Mouse (Mus musculus): ENCODE measurements around the gene Parp1.
"Not testable (repeated sequence)": the region's sequence is repeated elsewhere in the genome, so short reads cannot be mapped to it uniquely, and the experiment has no call there.

Parp1 gene

DNA sequence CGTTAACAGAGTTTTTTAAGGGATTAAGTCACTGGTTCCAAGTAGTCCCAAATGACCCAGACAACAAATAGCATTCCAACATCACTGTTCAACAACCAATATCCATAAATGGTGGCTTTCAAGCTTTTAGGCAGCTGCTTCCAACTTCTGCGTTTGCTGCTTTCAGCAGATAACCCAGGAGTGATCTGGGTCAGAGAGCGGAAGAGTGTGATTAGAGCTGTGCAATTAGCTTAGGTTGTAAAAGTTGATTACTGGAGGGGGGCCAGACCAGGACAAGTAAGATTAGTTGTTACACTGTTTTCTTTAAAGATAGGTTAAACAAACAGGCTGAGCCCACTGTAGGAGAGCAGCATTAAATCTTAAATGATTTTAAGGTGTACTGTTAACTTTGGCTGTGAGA is 7.5 kb upstream of the Parp1 start:
- DNase-seq, result no peak

DNA sequence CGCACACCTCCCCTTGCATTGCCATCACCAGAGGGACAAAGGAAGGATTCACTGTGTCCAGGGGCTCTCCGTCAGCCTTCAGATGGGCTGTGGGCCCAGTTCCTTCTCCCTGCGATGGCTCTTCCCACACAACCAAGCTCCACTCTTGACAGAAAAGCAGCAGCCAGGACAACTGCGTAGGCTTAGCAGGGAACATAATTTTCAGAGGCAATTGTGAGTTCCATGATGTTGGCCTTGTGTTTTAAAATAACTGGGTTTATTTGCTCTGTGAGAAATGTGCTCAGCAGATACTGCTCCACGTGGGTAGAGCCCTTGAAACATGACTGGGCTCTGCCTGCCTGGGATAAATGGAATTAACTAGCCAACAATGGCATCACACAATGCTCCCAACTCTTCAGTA is 3.8 kb upstream of the Parp1 start:
- no peak for DNase-seq

DNA sequence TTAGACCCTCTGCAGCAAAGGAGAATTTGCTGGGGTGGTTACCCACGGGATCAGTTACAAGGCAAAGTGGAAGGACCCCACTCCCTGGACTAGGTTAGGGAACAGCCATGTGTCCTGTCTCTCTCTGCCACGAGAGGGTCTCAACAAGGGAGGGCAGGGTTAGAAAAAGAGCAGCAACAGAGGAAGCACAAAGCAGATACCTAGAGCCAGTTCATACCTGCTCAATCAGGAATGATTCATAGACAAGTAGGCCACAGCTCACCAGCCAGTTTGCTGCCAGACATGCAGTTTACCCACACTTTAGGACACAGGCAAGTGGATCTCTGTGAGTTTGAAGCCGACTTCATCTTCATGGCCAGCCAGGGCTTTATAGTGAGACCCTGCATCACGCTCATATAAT is 963 bp upstream of the Parp1 start:
- no peak for DNase-seq

DNA sequence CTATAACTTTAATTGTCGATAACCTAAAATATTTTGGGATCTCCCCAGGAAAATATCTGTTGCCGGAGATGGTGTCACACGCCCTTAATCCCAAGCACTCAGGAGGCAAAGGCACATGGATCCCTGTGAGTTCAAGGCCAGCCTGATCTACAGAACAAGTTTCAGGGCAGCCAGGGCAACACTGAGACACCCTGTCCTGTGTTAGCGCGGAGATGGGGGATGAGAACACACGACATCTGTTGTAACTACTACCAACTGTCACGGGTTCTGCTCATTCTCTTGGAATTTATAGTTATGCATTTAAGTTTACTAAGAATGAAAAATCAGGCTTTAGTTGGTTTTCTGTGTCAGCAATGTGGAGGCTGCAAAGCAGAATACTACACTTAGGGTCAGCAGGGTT is 476 bp upstream of the Parp1 start:
- DNase-seq, result no peak

DNA sequence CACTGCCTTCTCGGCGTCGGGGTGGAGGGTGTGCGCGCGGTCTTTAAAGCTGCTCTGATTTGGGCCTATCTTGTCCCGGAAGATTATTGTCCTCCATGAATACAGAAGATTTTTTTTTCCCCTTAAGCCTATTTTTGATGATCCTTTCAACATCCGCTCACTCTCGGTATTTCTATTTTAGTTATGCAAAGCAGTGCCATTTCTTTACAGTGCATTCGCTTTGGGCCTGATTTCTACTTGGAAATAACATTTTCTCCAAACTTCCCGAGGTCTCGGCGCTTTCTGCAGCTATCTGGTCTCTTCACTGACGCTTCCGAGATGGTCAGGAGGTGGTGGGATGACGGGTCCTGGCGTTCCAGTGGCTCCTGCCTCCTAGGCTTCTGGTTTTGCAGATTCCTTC is 729 bp downstream of the Parp1 start:
- DNase-seq, result no peak

DNA sequence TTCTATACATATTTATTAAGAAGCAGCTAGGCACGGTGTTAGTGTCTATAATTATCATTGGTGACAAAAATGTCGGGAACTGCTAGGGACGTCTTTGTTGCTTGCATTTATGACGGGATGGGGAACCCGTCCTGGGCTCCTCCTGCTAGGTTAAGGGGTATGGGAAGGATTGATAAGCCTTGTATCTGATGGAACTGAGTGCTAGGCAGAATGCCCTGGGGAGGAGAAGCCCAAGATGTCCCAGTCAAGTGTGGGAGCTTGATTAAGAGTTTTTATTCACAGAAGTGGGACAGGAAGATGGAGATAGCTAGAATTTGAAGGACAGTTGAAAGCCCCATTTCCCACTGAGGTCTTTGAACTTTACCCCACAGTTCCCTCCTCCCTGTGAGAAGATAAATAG is 1.5 kb downstream of the Parp1 start:
- no peak for DNase-seq

DNA sequence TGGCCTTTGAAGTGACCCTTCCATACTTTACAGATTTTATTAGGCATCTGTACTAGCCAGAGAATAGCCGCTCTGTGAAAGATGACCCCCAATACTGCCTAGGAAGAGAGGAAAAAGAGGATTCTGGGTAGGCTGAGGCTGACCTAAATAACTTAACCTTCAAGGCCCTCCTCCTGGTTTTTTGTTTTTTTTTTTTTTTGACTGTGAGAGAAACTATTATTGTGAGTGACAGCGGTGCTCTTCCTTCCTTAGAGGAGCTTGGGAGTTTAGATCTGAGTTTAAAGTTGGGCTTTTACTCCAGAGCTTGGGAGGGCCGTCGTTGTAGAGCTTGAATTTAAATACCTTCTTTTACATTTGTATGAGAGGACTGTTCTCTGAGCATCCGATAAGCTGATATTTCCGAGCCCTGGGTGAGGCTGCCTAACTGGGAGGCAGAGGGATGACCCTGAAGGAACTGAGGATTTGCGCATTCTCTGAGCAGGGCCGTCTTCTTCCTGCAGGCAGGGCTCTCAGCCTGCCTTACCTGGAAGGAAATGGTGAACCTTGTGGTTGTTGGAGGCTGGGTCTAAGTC is 2.4 kb downstream of the Parp1 start:
- no peak for DNase-seq

DNA sequence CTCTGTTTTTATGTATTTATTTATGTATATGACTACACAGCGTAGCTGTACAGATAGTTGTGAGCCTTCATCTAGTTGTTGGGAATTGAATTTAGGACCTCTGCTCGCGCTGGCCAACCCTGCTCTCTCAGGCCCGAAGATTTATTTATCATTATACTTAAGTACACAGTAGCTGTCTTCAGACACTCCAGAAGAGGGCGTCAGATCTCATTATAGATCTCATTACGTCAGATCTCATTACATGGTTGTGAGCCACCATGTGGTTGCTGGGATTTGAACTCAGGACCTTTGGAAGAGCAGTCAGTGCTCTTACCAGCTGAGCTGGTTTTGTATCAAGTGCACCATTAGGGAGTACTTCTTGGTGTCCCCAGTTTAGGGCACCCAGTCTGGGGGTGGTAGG is 3.0 kb downstream of the Parp1 start:
- not testable (repeated sequence) for DNase-seq

DNA sequence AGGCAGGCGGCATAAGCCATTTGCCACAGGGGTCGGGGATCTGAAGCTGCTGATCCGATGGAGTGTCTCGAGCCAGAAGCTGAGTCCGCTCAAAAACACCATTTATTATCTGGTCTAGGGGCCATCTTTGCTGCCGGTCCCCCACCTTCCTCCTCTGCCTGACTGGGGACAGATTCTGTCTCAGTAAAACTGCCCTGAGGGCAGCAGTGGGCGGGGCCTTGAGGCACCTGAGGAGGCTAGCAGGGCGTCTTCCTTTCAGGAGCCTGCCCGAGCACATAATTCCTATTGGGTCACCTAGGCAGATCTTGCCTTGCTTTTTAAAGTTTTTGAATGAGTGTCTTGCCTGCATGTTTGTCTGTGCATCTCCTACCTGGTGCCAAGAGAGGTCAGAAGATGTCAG is 3.4 kb downstream of the Parp1 start:
- DNase-seq, result no peak

DNA sequence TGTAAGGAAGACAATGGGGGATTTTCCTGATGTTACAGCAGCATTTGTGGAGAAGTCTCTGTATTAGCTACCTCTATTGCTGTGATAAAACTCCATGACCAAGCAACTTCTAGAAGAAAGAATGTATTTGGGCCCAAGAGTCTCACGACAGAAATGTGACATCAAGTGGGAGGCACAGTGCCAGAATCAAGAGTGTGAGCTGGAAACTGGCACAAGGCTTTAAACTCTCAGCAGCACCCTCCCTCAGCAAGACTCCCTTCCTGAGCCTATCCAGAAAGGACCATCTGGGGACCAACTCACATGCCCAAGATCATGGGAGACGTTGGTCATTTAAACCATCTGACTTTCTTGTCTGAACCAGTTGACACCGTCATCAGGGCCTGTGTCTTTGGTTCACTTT is 7.8 kb downstream of the Parp1 start:
- no peak for DNase-seq

DNA sequence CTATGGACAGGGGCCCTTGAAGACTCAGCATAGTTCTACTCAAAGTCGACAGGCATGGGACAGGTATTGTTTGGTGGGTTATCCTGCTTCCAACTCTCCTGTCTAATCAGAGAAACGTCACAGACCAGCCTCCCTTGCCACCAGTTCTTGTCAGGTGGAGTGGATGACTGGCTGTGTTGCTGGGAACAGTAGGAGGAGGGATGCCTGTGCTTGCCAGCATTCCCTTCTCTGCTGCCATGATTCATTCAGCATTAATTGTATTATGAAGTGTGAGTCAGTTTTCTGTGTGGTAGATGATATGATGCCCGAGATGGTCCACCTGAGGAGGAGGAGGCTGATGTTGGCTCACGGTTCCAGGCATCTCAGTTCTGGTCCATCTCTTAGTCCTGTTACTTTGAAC is 9.1 kb downstream of the Parp1 start:
- DNase-seq, result no peak

DNA sequence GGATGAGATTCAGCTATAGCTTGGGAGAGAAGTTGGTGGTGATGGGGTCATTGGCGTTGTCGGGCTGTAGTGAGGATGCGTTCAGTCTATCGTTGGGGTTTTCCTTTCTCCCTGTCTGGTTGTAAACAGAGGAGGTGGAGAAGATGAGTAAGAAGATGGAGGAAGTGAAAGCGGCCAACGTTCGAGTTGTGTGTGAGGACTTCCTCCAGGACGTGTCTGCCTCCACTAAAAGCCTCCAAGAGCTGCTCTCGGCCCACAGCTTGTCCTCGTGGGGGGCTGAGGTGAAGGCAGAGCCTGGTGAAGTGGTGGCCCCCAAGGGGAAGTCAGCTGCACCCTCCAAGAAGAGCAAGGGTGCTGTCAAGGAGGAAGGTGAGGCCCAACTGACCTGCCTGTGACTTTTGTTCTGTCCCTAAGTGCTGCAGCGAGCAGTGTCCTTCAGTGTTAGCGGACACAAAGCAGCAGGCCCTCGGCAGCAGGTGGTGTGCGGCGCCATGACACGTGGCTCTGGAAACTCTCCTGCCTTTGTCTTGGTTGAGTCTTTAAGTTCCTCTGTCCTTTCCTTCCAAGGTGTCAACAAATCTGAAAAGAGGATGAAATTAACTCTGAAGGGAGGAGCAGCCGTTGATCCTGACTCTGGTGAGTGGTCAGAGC is 19.2 kb downstream of the Parp1 start:
- DNase-seq, result no peak

DNA sequence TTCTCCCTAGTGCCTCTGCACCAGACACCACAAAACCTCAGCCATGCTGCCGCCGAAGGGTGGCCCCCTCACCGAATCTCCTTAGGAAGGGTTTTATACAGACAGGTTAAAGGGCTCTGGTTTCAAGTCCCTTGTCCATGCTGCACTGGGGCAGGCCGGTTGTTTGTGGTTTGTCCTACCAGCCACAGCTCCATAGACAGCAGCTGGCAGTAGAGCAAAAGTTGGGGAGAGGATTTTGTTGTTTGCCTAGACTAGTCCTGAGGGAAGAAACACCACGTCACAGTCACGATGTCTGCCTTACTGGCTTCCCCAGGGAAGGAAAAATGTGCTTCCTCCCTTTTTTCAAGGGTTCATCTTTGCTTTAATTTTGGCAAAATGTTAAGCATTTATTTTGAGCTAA is 31.9 kb downstream of the Parp1 start:
- no peak for DNase-seq

DNA sequence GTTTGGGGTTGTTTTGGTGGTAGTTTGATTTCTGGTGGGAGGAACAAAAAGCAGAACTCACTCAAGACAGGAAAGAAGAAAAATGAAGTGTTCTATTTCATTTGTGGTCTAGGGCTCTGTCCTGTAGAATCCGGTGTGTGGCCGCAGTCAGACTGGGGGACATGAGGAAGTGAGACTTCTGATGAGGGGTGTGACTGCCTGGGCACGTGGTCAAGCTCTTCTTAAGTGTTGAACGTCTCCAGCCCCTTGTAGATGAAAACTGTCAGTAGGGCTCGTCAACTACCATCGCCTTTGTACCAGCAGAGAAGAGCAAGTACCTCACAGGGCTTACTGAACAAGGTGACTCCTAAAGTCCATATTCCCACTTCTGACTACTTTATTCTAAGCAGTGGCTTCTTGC is 33.1 kb downstream of the Parp1 start:
- no peak for DNase-seq

DNA sequence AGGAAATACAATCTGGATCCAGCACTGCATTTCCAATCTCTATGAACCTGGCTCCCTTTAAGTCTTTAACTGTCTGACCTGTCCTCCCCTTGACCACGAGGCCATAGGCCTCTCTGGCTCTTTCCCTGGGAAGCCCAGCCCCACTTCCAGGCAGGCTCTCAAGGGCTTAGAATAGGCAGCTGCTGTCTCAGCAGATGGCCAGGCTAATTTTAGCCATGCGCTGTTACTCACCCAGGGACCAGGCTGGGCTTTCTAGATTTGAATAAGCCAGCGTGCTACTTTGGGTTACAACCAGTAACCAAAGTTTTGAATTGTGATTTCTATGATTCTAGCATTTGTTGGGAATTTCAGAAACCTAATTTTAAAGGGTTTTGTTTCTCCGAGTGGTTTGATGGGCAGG is 35.9 kb downstream of the Parp1 start:
- DNase-seq, result peak; percentile 41

DNA sequence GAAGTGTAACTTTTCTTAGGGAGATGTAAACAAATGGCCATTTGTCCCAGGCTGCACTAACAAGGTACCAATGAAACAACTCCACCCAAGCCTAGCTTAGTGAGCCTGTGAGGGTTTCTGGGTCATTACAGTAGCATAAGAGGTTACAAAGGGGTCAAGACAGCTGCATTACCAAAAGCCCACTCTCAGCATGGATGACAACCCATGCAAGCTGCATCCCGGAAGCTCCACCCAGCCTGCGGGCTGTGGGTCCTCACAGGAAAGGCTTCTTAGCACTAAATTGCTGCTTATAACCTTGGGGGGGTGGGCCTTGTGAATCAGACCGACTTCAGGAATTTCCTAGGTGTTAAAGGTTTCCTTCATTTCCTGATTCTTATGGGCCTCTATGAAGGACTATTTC is 37.4 kb downstream of the Parp1 start:
- DNase-seq, result no peak

DNA sequence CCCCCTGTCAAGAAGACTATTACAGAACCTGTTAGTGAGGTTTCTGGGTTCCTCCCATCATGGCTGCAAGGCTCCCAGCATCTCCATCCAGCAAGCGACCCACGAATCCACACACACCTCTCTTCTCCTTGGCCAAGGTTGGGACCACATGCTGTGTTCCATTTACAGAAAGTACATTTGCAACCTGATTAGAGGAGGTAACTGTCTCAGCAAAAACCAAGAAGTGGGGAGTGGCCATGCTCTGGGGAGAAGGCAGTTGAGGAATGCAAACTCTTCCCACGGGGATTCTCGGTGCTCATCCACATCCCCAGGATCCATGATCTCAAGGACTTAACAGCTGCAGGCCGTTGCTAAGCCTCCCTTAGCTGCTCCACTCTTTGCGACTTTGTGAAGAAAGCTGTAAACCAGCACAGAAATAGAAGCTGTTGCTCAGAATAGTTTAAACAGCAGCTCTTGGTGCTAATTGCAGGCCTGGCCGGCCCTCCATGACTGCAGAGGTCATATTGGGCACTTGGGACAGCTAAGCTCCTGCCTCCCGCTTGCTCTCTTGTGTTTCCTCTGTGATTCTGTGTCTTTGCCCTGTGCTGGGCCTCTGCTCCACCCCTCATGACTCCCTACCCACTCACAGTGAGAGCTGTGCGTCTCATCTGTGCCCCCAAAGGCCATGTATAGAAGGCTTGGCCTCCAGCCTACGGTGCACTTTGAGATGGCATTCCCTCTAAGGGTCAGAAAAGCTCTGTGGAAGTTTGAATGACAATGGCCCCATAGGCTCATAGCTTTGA is 38.3 kb downstream of the Parp1 start:
- no peak for DNase-seq

DNA sequence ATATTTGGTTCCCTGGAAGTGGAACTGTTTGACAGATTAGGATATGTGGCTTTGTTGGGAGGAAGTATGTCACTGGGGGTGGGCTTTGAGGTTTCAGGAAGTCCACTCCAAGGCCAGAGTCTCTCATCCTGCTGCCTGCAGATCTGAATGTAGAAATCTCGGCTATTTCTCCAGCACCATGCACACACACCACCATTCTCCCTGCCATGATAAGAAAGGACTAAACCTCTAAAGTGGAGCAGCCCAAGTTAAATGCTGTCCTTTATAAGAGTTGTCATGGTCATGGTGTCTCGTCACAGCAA is 38.8 kb downstream of the Parp1 start:
- no peak for DNase-seq

DNA sequence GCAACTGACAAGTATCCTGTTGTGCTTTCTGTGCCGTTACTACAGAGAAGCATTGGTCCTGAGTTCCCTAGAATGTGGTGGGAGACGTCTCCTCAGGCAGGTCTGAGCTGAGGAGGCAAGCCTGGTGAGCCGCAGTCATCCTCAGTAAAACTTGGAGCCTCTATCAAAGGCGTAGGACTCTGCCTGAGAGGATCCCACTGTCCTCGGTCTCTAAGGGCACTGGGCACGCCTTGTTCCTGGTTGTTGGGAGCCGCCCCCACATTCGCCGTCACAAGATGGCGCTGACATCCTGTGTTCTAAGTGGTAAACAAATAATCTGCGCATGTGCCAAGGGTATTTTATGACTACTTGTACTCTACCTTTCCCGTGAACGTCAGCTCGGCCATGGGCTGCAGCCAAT is 43.1 kb downstream of the Parp1 start:
- not testable (repeated sequence) for DNase-seq

DNA sequence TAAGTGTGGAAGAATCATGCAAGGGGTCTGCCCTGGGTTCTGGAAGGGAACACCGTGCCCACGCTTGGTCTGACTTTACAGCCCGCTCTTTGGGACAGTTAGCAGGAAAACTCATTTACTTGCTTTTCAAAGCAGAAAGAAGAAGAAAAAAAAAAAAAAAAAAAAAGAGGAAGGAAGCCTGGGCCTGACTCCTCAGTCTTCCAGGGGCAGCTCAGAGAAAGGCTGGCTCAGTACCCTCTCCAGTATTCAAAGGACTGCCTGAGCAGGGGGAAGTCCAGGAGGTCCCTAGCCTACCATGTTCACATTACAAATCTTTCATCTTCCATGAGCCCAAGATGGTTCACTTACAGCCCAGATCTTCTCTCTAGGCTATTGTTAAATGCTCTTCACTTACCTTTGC is 48.0 kb downstream of the Parp1 start:
- DNase-seq, result no peak

DNA sequence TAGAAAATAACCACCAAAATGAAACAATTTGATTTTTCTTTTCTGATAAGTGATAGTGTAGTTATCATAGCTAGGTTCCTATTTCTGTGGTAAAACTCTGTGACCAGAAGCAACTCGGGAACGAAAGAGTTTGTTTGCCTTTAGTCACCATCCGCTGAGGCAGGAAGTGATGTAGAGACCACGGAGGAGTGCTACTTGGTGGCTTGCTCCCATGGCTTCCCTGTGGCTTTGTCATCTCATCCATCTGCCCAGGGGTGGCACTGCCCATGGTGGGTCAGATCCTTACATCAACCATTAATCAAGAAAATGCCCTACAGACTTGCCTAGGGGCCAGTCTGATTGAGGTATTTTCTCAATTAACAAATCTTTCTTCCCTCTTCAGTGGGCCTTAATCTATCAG is 53.7 kb downstream of the Parp1 start:
- DNase-seq, result no peak

DNA sequence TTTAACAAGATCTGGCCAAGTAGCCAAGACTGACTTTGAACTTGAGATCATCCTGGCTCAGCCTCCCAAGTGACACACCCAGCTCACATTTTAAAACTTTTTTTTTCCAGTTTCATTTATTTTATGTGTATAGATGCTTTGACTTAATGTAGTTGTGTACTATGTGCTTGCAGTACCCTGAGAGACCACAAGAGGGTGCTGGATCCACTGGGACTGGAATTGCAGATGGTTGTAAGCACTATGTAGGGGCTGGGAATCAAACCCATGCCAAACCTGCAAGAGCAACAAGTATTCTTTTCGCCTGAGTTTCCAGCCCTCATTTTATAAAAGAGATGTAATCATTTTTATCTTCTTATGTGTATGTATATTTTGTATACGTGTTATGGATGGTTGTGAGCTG is 55.2 kb downstream of the Parp1 start:
- no peak for DNase-seq

DNA sequence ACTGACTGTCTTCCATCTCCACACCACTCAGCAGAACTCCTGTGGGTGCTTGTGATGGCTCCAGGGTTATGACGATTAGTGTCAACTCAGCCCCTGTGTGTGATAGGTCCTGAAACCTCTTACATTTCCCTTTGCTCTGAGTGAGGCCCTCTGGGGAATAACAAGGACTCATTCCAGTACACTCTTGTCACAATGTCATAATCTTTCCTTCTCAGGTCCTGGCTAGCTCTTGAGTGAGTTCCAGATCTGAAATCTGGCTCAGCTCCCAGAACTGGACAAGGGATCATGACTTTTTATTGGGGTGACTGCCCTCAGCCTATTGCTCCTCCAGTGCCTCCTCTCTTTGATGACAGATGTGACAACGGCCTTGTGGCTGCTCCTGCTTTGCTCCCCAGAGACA is 57.4 kb downstream of the Parp1 start:
- DNase-seq, result peak; percentile 78

DNA sequence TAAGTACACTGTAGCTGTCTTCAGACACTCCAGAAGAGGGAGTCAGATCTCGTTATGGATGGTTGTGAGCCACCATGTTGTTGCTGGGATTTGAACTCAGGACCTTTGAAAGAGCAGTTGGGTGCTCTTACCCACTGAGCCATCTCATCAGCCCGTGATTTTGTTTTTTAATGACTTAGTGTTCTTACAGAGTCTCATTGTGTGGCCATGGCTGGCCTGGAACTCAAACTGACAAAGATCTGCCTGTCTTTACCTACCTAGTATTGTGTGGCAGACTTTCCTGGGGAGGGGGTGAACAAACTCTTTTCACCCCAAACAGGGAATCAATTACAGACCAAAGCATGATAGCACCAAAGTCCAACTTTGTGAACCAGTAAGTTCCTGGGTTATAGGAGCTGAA is 69.1 kb downstream of the Parp1 start:
- DNase-seq, result not testable (repeated sequence)

Measured in kidney, postnatal 10 days (tissue).